Mouse (Mus musculus) intestine, postnatal 0 days (tissue): ENCODE results near the gene Adamts14. TPM values are rescaled to one million over a fixed set of nuclear protein-coding genes. Genes with fewer than 3 reads are reported as not detected.

Experiments used
- ATAC-seq: fragments of 200-750 bp; cut with Nextera tagmentation; 2 replicates; pipeline ENCODE4 v1.8.0; 2017; ENCODE audit warnings: mild to moderate bottlenecking, moderate TSS enrichment, moderate library complexity
- H3K27ac ChIP-seq: fragments of 300-500 bp; sonication (generic); 2 replicates; pipeline ENCODE4 v1.5.1; 2014; ENCODE audit warnings: mild to moderate bottlenecking, low read depth, low read length, moderate library complexity
- H3K27me3 ChIP-seq: fragments of 300-500 bp; sonication (generic); replicated peaks from 2 replicates; pipeline ENCODE4 v1.6.1; 2014; ENCODE audit warnings: low read length, mixed read lengths; ENCODE audit not compliant: control insufficient read depth, insufficient read depth
- H3K36me3 ChIP-seq: fragments of 300-500 bp; sonication (generic); 2 replicates; pipeline ENCODE4 v1.6.1; 2014; ENCODE audit warnings: mild to moderate bottlenecking, moderate library complexity; ENCODE audit not compliant: control insufficient read depth, insufficient read depth
- H3K4me1 ChIP-seq: fragments of 300-500 bp; sonication (generic); replicated peaks from 2 replicates; pipeline ENCODE4 v1.6.1; 2014; ENCODE audit warnings: antibody characterized with exemption, low read length, mixed read lengths; ENCODE audit not compliant: control insufficient read depth, insufficient read depth
- H3K4me2 ChIP-seq: fragments of 300-500 bp; sonication (generic); replicated peaks from 2 replicates; pipeline ENCODE4 v1.6.1; 2014; ENCODE audit warnings: low read depth, mild to moderate bottlenecking, moderate library complexity
- H3K4me3 ChIP-seq: fragments of 300-500 bp; sonication (generic); 2 replicates; pipeline ENCODE4 v1.5.1; 2014; ENCODE audit warnings: low read depth, low read length
- H3K9ac ChIP-seq: fragments of 300-500 bp; sonication (generic); 2 replicates; pipeline ENCODE4 v1.6.1; 2014; ENCODE audit warnings: mild to moderate bottlenecking, low read depth, low read length
- H3K9me3 ChIP-seq: fragments of 300-500 bp; sonication (generic); 2 replicates; pipeline ENCODE4 v1.6.1; 2016; ENCODE audit warnings: mixed run types; ENCODE audit not compliant: control insufficient read depth
- CTCF ChIP-seq: sonication (generic); IDR thresholded peaks from 2 replicates; pipeline ENCODE4 v1.5.1; 2016; ENCODE audit warnings: low read depth, mild to moderate bottlenecking, control low read depth, antibody characterized with exemption, moderate library complexity
- WGBS: fragments of 180-500 bp; shearing (Covaris S2); extraction: QIAGEN DNeasy Blood & Tissue Kit; methylation state at CpG from one replicate; pipeline ENCODE4 v1.1.7; 2014; 5-methylcytosine and 5-hydroxymethylcytosine counted together
- polyA plus RNA-seq: library from polyadenylated mRNA; unstranded; fragments of >200 nt; fragmentation: Nextera tagmentation; extraction: Ambion mirVana; gene quantifications from 2 replicates; pipeline ENCODE4 v1.2.1, GENCODE M21; 2015

The Adamts14 gene
- polyA plus RNA-seq, 1 experiment from 2014 or later, result 0.73 TPM

DNA sequence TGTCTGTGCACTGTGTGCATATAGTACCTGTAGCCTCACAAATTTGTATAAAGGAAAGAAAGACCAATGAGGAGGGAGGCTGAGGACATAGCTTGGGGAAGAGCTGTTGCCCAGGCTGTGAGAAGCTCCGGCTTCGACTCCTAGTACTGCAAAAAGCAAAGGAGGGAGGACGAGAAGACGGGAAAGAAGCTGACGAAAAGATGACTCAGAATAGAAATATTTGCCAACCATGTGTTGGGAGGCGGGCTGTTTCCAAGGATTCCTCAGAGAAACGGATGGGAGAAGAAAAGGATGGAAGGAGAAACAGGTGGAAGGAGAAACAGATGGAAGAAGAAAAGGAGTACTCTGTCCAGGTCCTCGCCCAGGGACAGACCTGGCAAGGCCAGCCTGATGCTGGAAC, 21.0 kb upstream of the Adamts14 start:
- no peaks in the 10 kb centered on the region for H3K4me1 ChIP-seq
- H3K27ac ChIP-seq, result no peak overlapping the region
- no peaks in the 10 kb centered on the region for H3K9me3 ChIP-seq
- H3K4me3 ChIP-seq, result no peak overlapping the region
- H3K9ac ChIP-seq, result no peak overlapping the region
- no peak for TF ChIP-seq CTCF
- no peak overlapping the region for H3K4me2 ChIP-seq
- ATAC-seq, result no peak
- no peaks in the 10 kb centered on the region for H3K36me3 ChIP-seq
- no peaks in the 10 kb centered on the region for H3K27me3 ChIP-seq
- 62% methylated on average over 8 of the region's 8 CpGs for WGBS

DNA sequence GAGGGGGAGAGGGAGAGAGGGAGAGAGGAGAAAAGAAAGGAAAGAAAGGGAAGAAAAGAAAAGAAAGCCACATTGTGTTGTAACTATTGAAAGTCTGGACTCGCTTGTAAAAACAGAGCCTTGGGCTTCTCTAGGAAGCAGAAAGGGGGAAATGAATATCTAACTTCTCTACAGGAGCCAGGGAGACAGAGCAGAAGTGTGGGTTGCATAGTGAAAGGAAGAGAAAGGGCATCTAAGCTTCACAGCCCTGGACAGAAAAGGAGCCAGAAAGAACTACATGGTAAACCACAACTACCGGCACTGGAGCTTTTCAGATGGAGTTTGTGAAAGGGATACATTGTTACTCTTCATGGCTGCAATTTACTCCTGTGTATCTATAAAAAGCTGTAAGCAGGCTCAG, 17.2 kb upstream of the Adamts14 start:
- H3K36me3 ChIP-seq, result no peaks in the 10 kb centered on the region
- no peak overlapping the region for H3K4me2 ChIP-seq
- no peak for ATAC-seq
- no peaks in the 10 kb centered on the region for H3K27me3 ChIP-seq
- no peak for TF ChIP-seq CTCF
- no peak overlapping the region for H3K27ac ChIP-seq
- H3K9me3 ChIP-seq, result no peaks in the 10 kb centered on the region
- 65% methylated on average over 2 of the region's 2 CpGs for WGBS
- no peak overlapping the region for H3K4me3 ChIP-seq
- H3K4me1 ChIP-seq, result no peaks in the 10 kb centered on the region
- no peak overlapping the region for H3K9ac ChIP-seq

DNA sequence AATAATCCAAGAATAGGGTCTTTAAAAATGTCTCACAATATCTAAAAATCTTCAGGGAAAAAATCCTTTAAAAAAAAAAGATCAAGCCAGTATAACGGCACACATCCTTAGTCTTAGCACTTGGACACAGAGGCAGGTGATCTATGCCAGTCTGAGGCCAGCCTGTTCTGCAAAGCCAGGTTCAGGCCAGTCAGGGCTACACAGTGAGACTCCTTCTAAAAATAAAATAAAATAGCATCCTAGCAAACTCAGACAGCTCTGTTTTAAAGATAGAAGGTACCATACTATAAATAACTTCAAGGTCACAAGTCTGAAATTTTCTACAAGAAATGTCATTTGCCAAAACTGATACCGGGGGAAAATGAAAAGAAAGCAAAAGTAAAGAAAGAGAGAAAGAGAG, 16.8 kb upstream of the Adamts14 start:
- ATAC-seq, result no peak
- Histone ChIP-seq H3K4me3 (no peak overlapping the region), H3K27me3 (no peaks in the 10 kb centered on the region), H3K9ac (no peak overlapping the region), H3K27ac (no peak overlapping the region), H3K4me1 (no peaks in the 10 kb centered on the region), H3K36me3 (no peaks in the 10 kb centered on the region), H3K9me3 (no peaks in the 10 kb centered on the region), H3K4me2 (no peak overlapping the region)
- 70% methylated on average over 2 of the region's 2 CpGs for WGBS
- TF ChIP-seq CTCF, result no peak

DNA sequence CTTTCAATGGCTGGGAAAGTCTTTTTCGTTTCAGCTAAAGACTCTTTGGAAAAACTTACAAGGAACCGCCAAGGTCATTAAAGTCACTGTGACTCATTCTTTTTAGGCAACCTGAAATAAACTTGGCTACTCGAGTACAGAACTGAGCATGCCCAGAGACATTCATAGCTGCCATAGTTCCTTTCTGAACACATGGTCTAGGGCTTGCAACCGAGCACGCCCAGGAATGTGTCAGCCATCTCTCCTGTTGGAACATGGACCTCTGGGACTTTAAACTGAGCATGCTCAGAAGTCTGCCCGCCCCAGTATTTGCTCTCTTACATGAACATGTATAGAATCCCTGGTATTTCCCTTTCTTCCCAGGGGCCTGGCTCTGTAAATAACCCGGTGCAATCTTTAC, 13.0 kb upstream of the Adamts14 start:
- no peaks in the 10 kb centered on the region for H3K36me3 ChIP-seq
- H3K4me3 ChIP-seq, result no peak overlapping the region
- no peaks in the 10 kb centered on the region for H3K4me1 ChIP-seq
- H3K27ac ChIP-seq, result no peak overlapping the region
- no peak overlapping the region for H3K4me2 ChIP-seq
- ATAC-seq, result no peak
- no peaks in the 10 kb centered on the region for H3K9me3 ChIP-seq
- H3K27me3 ChIP-seq, result no peaks in the 10 kb centered on the region
- TF ChIP-seq CTCF, result no peak
- 45% methylated on average over 7 of the region's 7 CpGs for WGBS
- no peak overlapping the region for H3K9ac ChIP-seq

DNA sequence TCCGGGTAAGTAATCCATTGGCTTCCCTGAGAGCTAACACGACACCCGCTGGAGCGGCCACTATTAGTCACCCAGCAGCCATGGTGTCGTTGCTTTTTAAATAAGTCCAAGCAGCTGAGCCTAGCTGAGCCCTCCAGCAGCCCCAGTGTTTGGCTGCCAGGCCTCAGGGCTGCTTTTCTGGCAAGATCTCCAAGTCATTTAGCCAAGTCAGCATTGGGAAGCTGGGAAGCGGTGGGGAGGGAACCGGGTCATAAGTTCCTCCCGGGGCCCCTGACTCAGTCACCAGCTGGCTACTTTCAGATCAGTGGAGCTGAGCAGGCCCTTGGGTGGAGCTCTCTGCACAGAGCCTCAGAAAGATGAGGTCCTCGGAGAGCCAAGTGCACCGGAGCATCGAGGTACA, 12.0 kb upstream of the Adamts14 start:
- H3K9ac ChIP-seq, result no peak overlapping the region
- TF ChIP-seq CTCF, result no peak
- H3K36me3 ChIP-seq, result no peaks in the 10 kb centered on the region
- H3K4me2 ChIP-seq, result no peak overlapping the region
- H3K4me3 ChIP-seq, result no peak overlapping the region
- no peaks in the 10 kb centered on the region for H3K9me3 ChIP-seq
- ATAC-seq, result no peak
- H3K4me1 ChIP-seq, result no peaks in the 10 kb centered on the region
- H3K27ac ChIP-seq, result no peak overlapping the region; the same call in 1 of the 2 replicates
- no peaks in the 10 kb centered on the region for H3K27me3 ChIP-seq
- WGBS, result 67% methylated on average over 11 of the region's 11 CpGs

DNA sequence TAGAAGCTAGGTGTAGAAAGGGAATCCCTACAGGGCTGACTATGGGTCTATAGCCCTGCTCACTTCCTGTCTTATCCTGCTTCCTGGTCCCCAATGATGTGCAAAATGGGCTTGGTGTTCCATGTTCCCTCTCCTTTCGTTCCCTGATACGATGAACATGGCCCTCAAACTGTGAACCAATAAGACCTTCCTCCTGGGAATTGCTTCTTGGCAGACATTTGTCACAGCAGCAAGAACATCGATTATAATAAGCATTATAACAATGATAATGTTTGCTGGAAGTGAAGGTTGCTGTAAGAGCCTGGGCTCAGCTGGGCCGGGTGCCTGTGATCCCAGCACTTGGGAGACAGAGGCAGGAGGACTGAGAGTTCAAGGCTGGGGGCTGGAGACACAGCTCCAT, 11.1 kb upstream of the Adamts14 start:
- H3K4me1 ChIP-seq, result no peaks in the 10 kb centered on the region
- no peaks in the 10 kb centered on the region for H3K27me3 ChIP-seq
- H3K4me3 ChIP-seq, result no peak overlapping the region
- no peaks in the 10 kb centered on the region for H3K9me3 ChIP-seq
- WGBS, result 87% methylated on average over 4 of the region's 4 CpGs
- no peak overlapping the region for H3K27ac ChIP-seq
- no peak overlapping the region for H3K4me2 ChIP-seq
- no peak overlapping the region for H3K9ac ChIP-seq
- ATAC-seq, result no peak
- no peak for TF ChIP-seq CTCF
- H3K36me3 ChIP-seq, result no peaks in the 10 kb centered on the region

DNA sequence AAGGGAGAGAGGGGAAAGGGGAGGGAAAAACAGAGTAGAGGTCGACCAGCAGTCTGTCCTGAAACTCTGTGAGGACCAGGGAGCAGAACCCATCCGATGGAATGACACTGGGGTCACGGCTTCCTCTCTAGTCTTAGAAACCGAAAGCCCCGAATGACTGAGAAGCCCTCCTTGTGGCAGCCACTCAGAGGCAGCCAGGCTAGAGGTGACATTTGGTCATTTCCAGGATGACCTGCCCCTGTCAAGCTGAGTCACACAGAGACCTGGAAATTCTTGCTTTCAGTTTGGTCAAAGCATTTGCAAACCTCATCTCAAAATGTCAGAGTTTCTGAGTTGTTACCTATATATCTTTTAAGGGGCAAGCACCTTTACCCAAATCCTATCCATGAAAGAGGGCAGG, 7.9 kb upstream of the Adamts14 start:
- ATAC-seq, result no peak
- no peak overlapping the region for H3K4me2 ChIP-seq
- no peaks in the 10 kb centered on the region for H3K36me3 ChIP-seq
- no peak overlapping the region for H3K4me3 ChIP-seq
- H3K27ac ChIP-seq, result no peak overlapping the region
- H3K9ac ChIP-seq, result no peak overlapping the region
- H3K4me1 ChIP-seq, result no peaks in the 10 kb centered on the region
- WGBS, result 73% methylated on average over 5 of the region's 5 CpGs
- H3K9me3 ChIP-seq, result no peaks in the 10 kb centered on the region
- no peak for TF ChIP-seq CTCF
- no peaks in the 10 kb centered on the region for H3K27me3 ChIP-seq
